Mouse (Mus musculus) neural tube, embryonic 12.5 days (tissue): ENCODE data around the gene Car4. TPM values are rescaled to one million over a fixed set of nuclear protein-coding genes. Genes with fewer than 3 reads are reported as not detected.

Experiments
- ATAC-seq: fragments of 200-750 bp; cut with Nextera tagmentation; 2 replicates; pipeline ENCODE4 v1.8.0; 2017; ENCODE audit warnings: low read depth, mild to moderate bottlenecking, moderate TSS enrichment, moderate library complexity; ENCODE audit not compliant: low FRiP score
- H3K27ac ChIP-seq: fragments of 300-500 bp; sonication (generic); 2 replicates; pipeline ENCODE4 v1.5.1; 2016
- H3K27me3 ChIP-seq: fragments of 300-500 bp; sonication (generic); replicated peaks from 2 replicates; pipeline ENCODE4 v1.6.1; 2016; ENCODE audit warnings: mild to moderate bottlenecking
- H3K36me3 ChIP-seq: fragments of 300-500 bp; sonication (generic); 2 replicates; pipeline ENCODE4 v1.6.1; 2016; ENCODE audit warnings: mild to moderate bottlenecking
- H3K4me1 ChIP-seq: fragments of 300-500 bp; sonication (generic); 2 replicates; pipeline ENCODE4 v1.6.1; 2016
- H3K4me2 ChIP-seq: fragments of 300-500 bp; sonication (generic); replicated peaks from 2 replicates; pipeline ENCODE4 v1.6.1; 2016; ENCODE audit warnings: mild to moderate bottlenecking
- H3K4me3 ChIP-seq: fragments of 300-500 bp; sonication (generic); 2 replicates; pipeline ENCODE4 v1.5.1; 2016
- H3K9ac ChIP-seq: fragments of 300-500 bp; sonication (generic); 2 replicates; pipeline ENCODE4 v1.6.1; 2016; ENCODE audit warnings: mild to moderate bottlenecking
- H3K9me3 ChIP-seq: fragments of 300-500 bp; sonication (generic); 2 replicates; pipeline ENCODE4 v1.6.1; 2016; ENCODE audit warnings: mild to moderate bottlenecking
- WGBS: fragments of 180-500 bp; shearing (Covaris S2); methylation state at CpG from one replicate; pipeline ENCODE4 v1.1.7; 2016; 5-methylcytosine and 5-hydroxymethylcytosine counted together
- polyA plus RNA-seq: library from polyadenylated mRNA; unstranded; fragments of >200 nt; fragmentation: Nextera tagmentation; extraction: Ambion mirVana; gene quantifications from 2 replicates; pipeline ENCODE4 v1.2.1, GENCODE M21; 2016

Gene Car4
- polyA plus RNA-seq = 4.8 and 5.7 TPM in 2 replicates

DNA sequence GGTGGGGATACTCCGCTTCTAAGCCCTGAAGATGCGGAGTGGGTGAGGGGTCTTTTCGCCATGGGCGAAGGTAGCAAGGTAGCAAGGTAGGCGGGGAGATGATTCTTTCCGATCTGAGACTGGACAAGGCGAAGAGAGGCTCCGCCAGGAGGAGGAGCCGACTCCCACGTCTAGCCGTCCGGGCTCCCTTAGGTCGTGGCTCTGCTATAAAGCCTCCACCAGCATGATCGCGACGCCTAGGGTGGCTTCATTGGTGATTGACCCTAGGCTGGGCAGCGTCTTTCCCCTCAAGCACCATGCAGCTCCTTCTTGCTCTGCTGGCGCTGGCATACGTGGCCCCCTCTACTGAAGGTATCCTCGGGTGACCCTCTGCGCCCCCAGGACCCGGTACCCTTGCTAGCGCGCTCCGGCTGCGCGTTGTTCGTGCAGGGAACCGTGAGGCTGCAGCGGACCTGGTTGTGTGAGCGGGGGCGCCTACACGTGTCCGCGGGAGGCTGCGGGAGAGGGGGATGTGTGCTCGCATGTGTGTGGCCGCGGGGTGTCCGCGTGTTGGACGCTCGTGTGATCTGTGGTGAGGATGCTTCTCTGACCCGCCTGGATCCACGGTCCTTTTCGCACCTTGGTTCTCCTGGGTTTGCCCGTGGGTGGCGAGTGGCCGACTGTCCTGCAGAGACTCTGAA, at the start of gene Car4:
TSS of gene Car4 (plus strand) at position 196 of the 680 bp plus-strand sequence.
- Histone ChIP-seq H3K27me3 (peaks cover 44% of the 10 kb centered on the region), H3K4me3 (peak within 1 kb of the TSS; percentile 25), H3K4me1 (peaks cover 17% of the 10 kb centered on the region), H3K4me2 (peak within 1 kb of the TSS; percentile 63), H3K27ac (no peak within 1 kb of the TSS), H3K9me3 (no peaks in the 10 kb centered on the region), H3K9ac (peak within 1 kb of the TSS; percentile 29; the same call in 1 of the 2 replicates), H3K36me3 (no peaks in the 10 kb centered on the region)
- no peak for ATAC-seq
- WGBS = 2% methylated on average over 49 of the region's 49 CpGs

DNA sequence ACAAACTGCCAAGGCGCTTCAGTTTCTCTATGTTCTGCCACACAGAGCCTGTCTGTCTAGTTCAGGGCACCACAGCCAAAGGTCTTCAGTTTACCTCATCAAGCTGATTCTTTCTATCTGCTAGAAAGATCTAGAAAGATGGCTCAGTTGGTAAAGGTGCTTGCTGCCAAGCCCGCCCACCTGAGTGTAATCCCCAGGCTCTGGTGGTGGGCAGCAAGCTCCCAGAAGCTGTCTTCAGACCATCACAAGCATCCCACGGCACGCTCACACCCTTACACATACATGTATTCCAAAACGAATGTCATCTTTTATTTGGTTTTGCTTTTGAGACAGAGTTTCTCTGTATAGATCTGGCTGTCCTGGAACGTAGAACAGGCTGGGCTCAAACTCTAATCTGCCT, 49.1 kb upstream of the Car4 start:
- Histone ChIP-seq H3K4me1 (no peaks in the 10 kb centered on the region), H3K36me3 (peaks cover 89% of the 10 kb centered on the region), H3K27me3 (no peaks in the 10 kb centered on the region), H3K4me3 (no peak overlapping the region), H3K9me3 (no peaks in the 10 kb centered on the region), H3K9ac (no peak overlapping the region), H3K27ac (no peak overlapping the region), H3K4me2 (no peak overlapping the region)
- WGBS = 94% methylated on average over 6 of the region's 6 CpGs
- ATAC-seq = no peak

DNA sequence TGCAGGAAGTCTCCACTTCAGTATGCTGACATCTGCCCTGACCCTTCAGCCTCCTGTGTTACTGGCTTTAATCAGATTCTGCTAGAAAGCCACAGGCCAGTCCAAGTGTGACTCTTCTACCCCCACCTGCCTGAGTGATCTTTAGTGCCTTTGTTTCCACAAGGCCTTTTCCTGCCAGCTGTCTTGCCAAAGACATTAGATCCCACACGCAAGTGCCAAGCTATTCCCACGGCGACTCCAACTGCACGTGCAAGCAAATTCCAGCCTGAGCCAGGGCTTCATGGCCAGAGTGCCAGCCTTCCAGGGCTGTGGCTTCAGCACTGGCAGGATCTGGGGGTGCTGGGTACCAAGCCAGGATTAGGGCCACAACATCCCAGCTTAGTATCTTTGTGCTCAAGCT, 47.2 kb upstream of the Car4 start:
- Histone ChIP-seq H3K9ac (no peak overlapping the region), H3K9me3 (no peaks in the 10 kb centered on the region), H3K4me2 (no peak overlapping the region), H3K4me3 (no peak overlapping the region), H3K4me1 (peaks cover 11% of the 10 kb centered on the region; the same call in 1 of the 2 replicates), H3K27ac (no peak overlapping the region), H3K27me3 (no peaks in the 10 kb centered on the region), H3K36me3 (peaks cover 78% of the 10 kb centered on the region)
- ATAC-seq = no peak
- WGBS = 83% methylated on average over 4 of the region's 4 CpGs

DNA sequence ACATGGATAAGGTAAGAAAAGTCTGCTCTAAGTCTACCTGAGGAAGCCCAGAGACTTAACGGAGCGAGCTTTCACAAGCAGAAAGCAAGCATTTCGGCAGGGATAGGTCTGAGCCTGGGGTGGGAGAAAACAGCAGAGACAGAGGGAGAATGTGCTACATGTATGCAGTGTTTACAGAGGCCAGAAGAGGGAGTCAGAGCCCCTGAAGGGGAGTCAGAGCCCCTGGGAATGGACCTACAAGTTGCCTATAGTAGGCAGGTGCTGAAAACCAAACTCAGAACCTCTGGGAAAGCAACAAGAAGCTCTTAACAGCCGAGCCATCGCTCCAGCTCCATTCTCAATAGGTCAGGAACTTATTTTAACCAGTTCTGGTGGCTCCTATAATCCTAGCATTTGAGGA, 42.9 kb upstream of the Car4 start:
- 79% methylated on average over 5 of the region's 5 CpGs for WGBS
- no peaks in the 10 kb centered on the region for H3K9me3 ChIP-seq
- no peaks in the 10 kb centered on the region for H3K27me3 ChIP-seq
- H3K4me3 ChIP-seq = no peak overlapping the region
- H3K4me2 ChIP-seq = no peak overlapping the region
- ATAC-seq = no peak
- H3K4me1 ChIP-seq = peaks cover 12% of the 10 kb centered on the region; the same call in 1 of the 2 replicates
- no peak overlapping the region for H3K27ac ChIP-seq
- H3K9ac ChIP-seq = no peak overlapping the region
- peaks cover 38% of the 10 kb centered on the region for H3K36me3 ChIP-seq

DNA sequence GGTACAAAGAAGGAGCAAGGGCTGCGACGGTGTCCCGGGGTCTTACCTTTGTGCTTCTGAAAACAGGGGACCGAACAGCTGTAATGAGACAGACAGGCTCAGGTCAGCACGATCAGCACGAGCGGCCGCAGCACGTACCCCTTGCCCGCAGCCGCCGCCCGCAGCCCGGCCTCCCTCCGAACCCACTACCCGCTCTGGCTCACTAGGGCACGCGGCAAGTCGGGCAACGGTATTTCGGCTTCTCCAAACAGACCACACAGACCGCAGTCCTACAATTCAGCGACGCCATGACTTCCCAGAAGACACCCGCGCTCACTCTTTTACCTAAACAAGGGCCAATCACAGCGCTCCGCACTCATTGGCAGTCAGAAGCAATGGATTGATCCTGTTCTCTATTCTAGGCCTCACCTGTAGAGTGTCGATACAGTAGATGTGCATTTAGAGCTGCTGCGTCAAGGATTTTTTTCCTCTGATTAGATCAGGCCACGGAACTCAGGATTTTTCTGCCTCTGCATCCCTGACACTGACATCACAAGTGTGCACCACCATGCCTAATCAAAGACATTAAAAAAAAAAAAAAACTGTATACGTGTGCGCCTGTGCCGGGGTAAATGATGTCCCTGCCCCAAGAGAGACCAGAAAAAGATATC, 41.4 kb upstream of the Car4 start, which contains the start of gene Znhit3:
TSS of gene Znhit3 (minus strand) at position 314 of the 650 bp plus-strand sequence.
- Histone ChIP-seq H3K9ac (peak within 1 kb of the TSS; percentile 75), H3K9me3 (no peaks in the 10 kb centered on the region), H3K27ac (no peak within 1 kb of the TSS), H3K27me3 (no peaks in the 10 kb centered on the region), H3K4me1 (peaks cover 12% of the 10 kb centered on the region; the same call in 1 of the 2 replicates), H3K4me3 (peak within 1 kb of the TSS; percentile 84), H3K36me3 (peaks cover 25% of the 10 kb centered on the region), H3K4me2 (peak within 1 kb of the TSS; percentile 78)
- WGBS = 3% methylated on average over 34 of the region's 34 CpGs
- peak; percentile 86 for ATAC-seq

DNA sequence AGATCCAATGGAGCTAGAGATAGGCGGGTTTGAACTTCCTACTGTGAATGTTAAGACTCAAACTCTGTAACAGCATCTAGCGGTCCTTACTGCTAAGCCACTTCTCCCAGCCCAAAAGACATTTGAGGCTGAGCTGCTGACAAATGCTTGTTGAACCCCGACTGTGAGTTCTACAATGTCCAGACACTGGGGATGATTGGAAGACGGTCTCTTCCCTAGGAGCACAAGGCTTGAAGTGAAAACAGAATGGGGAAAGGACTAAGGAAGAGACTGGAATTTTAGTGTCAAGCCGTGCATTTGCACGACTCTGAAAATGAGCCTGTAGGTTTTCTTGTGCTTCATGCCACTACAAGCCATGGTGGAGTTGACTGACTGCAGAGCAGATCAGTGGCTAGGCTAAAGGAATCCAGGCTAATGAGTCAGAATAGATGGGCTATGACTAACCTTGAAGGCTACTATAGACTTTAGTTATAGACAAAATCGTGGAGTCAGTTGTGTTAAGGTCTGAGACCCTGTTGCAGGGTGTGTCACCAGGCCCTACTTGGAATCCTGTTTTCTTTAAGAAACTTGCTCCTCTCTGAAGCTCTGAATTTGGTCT, 40.8 kb upstream of the Car4 start:
- no peaks in the 10 kb centered on the region for H3K27me3 ChIP-seq
- H3K36me3 ChIP-seq = peaks cover 18% of the 10 kb centered on the region
- H3K4me1 ChIP-seq = peaks cover 12% of the 10 kb centered on the region; the same call in 1 of the 2 replicates
- no peak for ATAC-seq
- H3K27ac ChIP-seq = no peak overlapping the region
- H3K4me2 ChIP-seq = peak overlapping the region; percentile 78
- H3K4me3 ChIP-seq = peak overlapping the region; percentile 84
- no peak overlapping the region; the same call in 1 of the 2 replicates for H3K9ac ChIP-seq
- no peaks in the 10 kb centered on the region for H3K9me3 ChIP-seq
- 61% methylated on average over 7 of the region's 7 CpGs for WGBS

DNA sequence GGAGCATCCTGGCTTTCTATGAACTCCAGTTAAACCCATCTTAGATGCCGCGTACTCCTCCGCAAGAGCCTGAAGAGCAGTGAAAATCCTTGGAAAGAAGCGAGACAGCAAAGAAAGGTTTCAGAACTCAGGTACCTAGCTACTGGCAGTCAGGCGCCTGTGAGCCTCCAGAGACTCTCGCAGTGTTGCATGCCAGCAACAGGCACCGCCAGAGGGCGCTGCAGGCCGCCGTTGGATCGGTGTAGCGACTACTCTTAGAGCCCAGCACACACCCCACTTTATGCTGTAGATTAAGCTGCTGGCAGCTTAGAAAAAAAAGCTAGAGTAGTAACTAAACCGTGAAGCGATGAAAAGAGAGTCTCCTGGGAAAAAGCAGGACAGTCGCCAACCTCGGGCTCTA, 39.2 kb upstream of the Car4 start:
- no peak overlapping the region for H3K4me3 ChIP-seq

DNA sequence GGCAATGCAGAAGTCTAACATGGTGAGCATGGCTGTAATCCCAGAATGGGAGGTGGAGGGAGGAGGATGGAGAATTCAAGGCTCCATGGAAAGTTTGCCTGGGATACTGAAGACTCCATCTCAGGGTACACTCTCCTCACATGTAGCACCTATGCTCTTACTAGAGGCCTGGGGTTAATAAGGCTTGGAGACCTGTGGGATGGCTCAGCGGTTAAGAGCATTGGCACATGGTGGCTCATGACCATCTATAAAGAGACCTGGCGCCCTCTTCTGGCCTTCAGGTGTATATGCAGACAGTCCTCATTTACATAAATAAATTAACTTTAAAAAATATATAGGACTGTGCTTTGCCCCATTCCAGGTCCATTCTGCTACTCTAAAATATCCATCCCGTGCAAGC, 38.3 kb upstream of the Car4 start:
- no peak overlapping the region for H3K9ac ChIP-seq
- H3K4me2 ChIP-seq = no peak overlapping the region
- H3K27ac ChIP-seq = no peak overlapping the region
- H3K36me3 ChIP-seq = no peaks in the 10 kb centered on the region
- peaks cover 12% of the 10 kb centered on the region; the same call in 1 of the 2 replicates for H3K4me1 ChIP-seq
- ATAC-seq = no peak
- no peak overlapping the region for H3K4me3 ChIP-seq
- H3K9me3 ChIP-seq = no peaks in the 10 kb centered on the region
- no peaks in the 10 kb centered on the region for H3K27me3 ChIP-seq
- 37% methylated on average over 3 of the region's 3 CpGs for WGBS

More for the DNA sequence above, 39.2 kb upstream of the Car4 start:
- no peaks in the 10 kb centered on the region for H3K27me3 ChIP-seq
- 6% methylated on average over 16 of the region's 16 CpGs for WGBS
- H3K9me3 ChIP-seq = no peaks in the 10 kb centered on the region
- no peak overlapping the region for H3K27ac ChIP-seq
- H3K4me2 ChIP-seq = peak overlapping the region; percentile 43
- H3K36me3 ChIP-seq = peaks cover 4% of the 10 kb centered on the region
- peak overlapping the region; percentile 17; the same call in 1 of the 2 replicates for H3K9ac ChIP-seq
- no peak for ATAC-seq
- peaks cover 12% of the 10 kb centered on the region; the same call in 1 of the 2 replicates for H3K4me1 ChIP-seq

DNA sequence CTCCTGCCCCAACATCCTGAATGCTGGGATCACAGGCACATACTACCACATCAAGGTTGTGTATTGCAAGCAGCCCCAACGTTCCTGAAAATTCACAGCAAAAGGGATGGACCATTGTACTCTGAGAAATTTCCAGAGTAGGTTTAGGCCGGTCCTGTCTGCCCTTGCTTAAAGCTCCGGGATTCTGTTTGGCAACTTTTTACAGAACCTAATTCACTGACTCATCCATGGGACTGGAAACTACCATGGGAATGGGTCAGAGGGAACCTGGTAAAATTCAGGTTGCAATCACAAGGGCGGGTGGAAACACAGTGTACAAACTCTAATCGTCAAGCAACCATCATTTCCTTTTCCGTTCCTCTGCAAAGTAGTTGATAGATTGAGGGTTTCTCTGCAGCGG, 37.6 kb upstream of the Car4 start:
- no peak for ATAC-seq
- 75% methylated on average over 7 of the region's 7 CpGs for WGBS

DNA sequence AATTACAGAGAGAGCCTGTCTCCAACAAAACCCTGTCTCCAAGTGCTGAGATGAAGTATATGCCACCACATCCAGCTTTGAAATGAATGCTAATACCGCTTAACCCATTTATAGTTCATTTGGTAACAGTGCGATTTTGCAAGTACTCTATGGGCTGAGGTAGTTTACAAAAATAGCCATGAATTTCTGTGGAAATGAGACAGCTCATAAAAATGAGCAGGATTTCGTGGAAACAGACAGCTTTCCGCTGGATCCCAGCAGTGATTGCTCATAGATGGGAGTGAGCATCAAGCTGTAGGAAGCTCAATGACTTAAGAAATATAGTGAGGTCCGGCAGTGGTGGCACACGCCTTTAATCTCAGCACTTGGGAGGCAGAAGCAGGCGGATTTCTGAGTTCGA, 36.6 kb upstream of the Car4 start:
- Histone ChIP-seq H3K9ac (no peak overlapping the region), H3K4me2 (no peak overlapping the region), H3K27me3 (no peaks in the 10 kb centered on the region), H3K9me3 (no peaks in the 10 kb centered on the region), H3K4me3 (no peak overlapping the region), H3K4me1 (no peaks in the 10 kb centered on the region), H3K36me3 (no peaks in the 10 kb centered on the region), H3K27ac (no peak overlapping the region)
- ATAC-seq = no peak
- WGBS = 87% methylated on average over 8 of the region's 8 CpGs

More for the DNA sequence above, 37.6 kb upstream of the Car4 start:
- Histone ChIP-seq H3K36me3 (no peaks in the 10 kb centered on the region), H3K4me2 (no peak overlapping the region), H3K4me3 (no peak overlapping the region), H3K27ac (no peak overlapping the region), H3K27me3 (no peaks in the 10 kb centered on the region), H3K9ac (no peak overlapping the region), H3K4me1 (peaks cover 6% of the 10 kb centered on the region; the same call in 1 of the 2 replicates), H3K9me3 (no peaks in the 10 kb centered on the region)

DNA sequence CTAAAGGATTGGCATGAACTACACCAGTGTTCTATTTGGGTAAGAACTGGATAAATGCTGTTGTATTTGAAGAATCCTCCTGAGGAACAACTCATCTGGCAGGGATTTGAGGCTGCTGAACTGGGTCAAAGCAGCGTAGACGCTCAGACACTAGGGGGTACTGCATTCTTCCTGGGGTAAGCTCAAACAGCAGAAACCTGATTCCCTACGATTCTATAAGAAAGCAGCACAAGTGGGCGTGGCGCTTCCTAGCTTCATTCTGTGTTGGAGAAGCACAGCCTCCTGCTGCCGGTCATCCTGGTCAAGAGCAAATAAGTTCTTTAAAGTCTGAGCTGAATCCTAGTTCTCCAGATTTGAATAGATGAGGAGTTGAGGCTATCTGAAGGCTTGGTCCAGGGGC, 25.3 kb upstream of the Car4 start:
- no peaks in the 10 kb centered on the region for H3K4me1 ChIP-seq
- WGBS = 14% methylated on average over 6 of the region's 6 CpGs

DNA sequence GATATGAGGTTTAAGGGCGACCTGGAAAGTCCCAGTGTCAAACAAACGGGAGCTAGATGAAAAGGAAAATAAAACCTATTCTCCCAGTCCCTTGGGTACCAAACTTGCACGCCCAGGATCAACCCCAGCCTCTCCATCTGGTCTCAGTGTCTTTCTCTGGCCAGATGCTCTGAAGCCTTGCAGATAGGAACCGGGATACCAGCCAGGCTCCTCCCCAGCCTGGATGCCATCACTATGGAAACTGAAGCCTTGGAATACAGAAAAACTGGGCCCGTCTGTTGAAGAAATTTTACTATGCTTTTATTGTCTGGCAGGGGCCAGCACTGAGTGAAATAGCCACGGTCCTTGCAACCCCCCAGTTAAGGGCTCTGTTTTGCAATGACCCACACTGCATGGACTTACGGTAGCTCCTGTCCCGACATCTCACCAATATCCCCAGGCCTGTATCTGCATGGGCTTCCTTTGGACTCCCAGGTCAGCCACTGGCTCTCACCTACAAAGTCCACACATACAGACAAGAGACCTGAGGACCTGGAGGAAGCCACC, 18.0 kb upstream of the Car4 start:
- Histone ChIP-seq H3K36me3 (no peaks in the 10 kb centered on the region), H3K4me3 (no peak overlapping the region), H3K9me3 (no peaks in the 10 kb centered on the region), H3K27ac (no peak overlapping the region), H3K27me3 (0 out of 2 replicates have a peak, but pooled peaks cover 6% of the 10 kb centered on the region), H3K4me1 (peaks cover 10% of the 10 kb centered on the region), H3K9ac (no peak overlapping the region), H3K4me2 (no peak overlapping the region)
- ATAC-seq = no peak
- 54% methylated on average over 8 of the region's 8 CpGs for WGBS

More for the DNA sequence above, 25.3 kb upstream of the Car4 start:
- Histone ChIP-seq H3K27me3 (no peaks in the 10 kb centered on the region), H3K36me3 (no peaks in the 10 kb centered on the region), H3K9ac (no peak overlapping the region), H3K27ac (no peak overlapping the region), H3K4me3 (no peak overlapping the region), H3K4me2 (no peak overlapping the region), H3K9me3 (no peaks in the 10 kb centered on the region)
- no peak for ATAC-seq
